Mouse (Mus musculus): ENCODE results near the gene Cryba1.
"Not testable (repeated sequence)": the region's sequence is repeated elsewhere in the genome, so short reads cannot be mapped to it uniquely, and the experiment has no call there.

DNA sequence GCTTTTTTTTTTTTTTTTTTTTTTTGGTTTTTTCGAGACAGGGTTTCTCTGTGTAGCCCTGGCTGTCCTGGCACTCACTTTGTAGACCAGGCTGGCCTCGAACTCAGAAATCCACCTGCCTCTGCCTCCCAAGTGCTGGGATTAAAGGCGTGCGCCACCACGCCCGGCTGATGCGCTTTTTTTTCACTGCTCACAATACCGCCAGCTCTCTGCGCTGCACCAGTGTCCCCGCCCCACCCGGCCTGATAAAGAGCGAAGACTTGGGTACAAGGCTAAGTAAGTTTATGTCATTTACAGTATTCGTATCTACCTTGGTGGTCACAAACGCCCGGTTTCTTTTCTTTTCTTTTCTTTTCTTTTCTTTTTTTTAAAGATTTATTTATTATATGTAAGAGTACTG is 22.0 kb upstream of the Cryba1 start:
- not testable (repeated sequence) for TF ChIP-seq GATA1, TAL1 (IDR thresholded peaks at IDR 0.05; ENCODE audit: low read length)

Data from erythroblast, embryonic 14.5 days (primary cell).